Mouse (Mus musculus): ENCODE measurements at regions not wholly inside any gene's neighbourhood (a gene's known extent, or its start where the extent isn't known, plus 50 kb on each side); places are given as distances from the start of the nearest gene placed in this dataset.
A peak's percentile ranks its signal among the peaks of the same experiment; 100 is the strongest.

DNA sequence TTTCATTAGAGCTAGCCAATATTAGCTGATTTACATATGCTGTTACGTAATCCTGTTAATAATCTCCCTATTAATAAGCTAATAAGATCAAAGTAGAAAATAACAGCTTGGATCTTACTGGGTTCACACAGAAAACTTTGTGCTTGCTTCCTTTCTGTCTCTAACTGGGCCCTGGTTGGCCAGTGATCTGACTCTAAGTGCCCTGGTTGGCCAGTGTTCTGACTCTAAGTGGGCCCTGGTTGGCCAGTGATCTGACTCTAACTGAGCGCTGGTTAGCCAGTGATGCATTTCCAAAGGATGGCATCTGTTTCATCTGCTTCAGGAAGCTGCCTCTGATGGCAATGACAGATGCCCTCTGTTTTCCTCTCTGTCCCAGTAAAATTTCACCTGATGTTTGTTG is 372.4 kb downstream of the Atp23 start:
- no peaks in the 10 kb centered on the region for H3K4me1 ChIP-seq (ENCODE audit: control insufficient read depth, insufficient read depth, low read length)
- H3K4me2 ChIP-seq (ENCODE audit: low read depth, low read length), result no peak overlapping the region
- H3K36me3 ChIP-seq (ENCODE audit: control insufficient read depth, insufficient read depth, low read length), result no peaks in the 10 kb centered on the region
- H3K27ac ChIP-seq (ENCODE audit: low read length), result no peak overlapping the region
- H3K27me3 ChIP-seq (replicated peaks; ENCODE audit: control insufficient read depth, insufficient read depth, low read length), result no peaks in the 10 kb centered on the region
- no peak overlapping the region for H3K9ac ChIP-seq (ENCODE audit: low read depth, low read length)
- ATAC-seq, result no peak
- H3K9me3 ChIP-seq (ENCODE audit: control insufficient read depth, low read length), result no peaks in the 10 kb centered on the region
- no peak overlapping the region for H3K4me3 ChIP-seq (ENCODE audit: low read length)
- 90% methylated on average over 2 of the region's 2 CpGs for WGBS

DNA sequence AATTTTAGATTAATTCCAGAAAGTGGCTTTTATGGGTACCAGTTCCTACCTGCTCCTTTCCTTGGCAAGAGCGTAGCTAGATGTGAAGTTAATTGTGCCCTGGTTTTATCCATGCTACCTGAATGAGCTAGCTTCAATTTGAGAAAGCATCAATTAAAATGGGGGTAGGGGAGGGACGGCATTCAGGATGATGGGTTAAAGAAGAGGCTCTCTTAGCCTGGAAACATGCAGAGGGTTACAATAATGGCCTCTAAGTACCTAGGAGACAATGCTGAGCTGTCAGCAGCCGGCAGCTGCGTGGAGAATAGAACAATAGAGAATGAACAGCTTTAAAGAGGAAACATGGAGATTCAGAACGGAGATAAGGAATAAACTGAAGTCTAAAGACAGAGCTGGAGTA is 375.0 kb downstream of the Atp23 start:
- H3K4me2 ChIP-seq (ENCODE audit: low read depth, low read length), result no peak overlapping the region
- no peak for ATAC-seq

DNA sequence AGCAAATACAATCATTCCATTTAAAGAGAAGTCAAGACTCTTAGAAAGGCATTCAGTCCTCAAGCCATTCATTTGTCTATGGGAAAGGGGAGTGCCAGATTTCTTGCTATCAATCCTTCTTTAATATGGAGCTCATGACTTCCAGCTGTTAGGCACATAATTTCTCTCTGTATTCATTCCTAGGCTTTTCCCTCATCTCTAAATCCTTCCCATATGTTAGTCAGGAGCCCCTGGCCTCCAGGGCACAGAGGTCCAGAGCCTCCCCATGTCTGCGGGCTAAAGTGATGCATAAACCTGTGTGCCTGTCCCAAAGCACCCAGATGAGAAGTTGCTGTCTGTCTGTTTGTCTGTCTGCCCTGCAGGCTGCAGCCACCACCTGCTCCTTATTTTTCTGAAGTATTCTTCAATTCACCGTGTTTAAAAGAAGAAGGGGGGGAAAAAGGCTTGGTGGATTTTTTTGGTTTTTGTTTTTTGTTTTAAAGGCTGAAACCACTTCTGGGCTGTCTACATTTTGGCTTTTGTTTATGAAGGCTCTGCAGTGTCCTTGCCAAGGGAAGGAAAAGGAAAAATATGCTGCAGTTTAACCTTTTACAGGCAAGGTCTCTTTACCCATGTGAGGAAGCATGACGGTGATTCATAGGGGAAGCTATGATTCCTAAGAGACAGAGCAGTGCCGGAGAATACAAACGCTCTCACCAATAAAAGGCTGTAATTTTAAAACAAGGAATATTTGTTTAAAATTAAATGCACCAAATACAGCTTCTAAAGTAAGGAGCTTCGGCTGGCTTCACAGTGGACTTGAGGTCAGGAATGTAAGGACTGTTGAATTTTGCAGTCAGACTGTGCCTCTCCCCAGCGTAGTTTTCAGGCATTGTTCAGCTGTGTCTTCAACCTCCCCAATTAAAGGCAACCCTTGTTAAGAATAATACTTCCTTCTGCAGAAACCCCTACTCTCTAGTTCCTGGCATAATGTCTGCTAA is 379.0 kb downstream of the Atp23 start:
- no peak overlapping the region for H3K4me3 ChIP-seq (ENCODE audit: low read length)
- H3K27ac ChIP-seq (ENCODE audit: low read length), result no peak overlapping the region
- H3K4me1 ChIP-seq (ENCODE audit: control insufficient read depth, insufficient read depth, low read length), result peaks cover 5% of the 10 kb centered on the region; the same call in 1 of the 2 replicates
- H3K9me3 ChIP-seq (ENCODE audit: control insufficient read depth, low read length), result no peaks in the 10 kb centered on the region
- 43% methylated on average over 7 of the region's 7 CpGs for WGBS
- no peak overlapping the region for H3K9ac ChIP-seq (ENCODE audit: low read depth, low read length)
- no peaks in the 10 kb centered on the region for H3K27me3 ChIP-seq (replicated peaks; ENCODE audit: control insufficient read depth, insufficient read depth, low read length)
- no peaks in the 10 kb centered on the region for H3K36me3 ChIP-seq (ENCODE audit: control insufficient read depth, insufficient read depth, low read length)
- H3K4me2 ChIP-seq (ENCODE audit: low read depth, low read length), result peak overlapping the region; percentile 19; the same call in 1 of the 2 replicates
- ATAC-seq, result no peak

More for the DNA sequence above, 375.0 kb downstream of the Atp23 start:
- Histone ChIP-seq H3K9me3 (ENCODE audit: control insufficient read depth, low read length) (no peaks in the 10 kb centered on the region), H3K4me3 (ENCODE audit: low read length) (no peak overlapping the region), H3K36me3 (ENCODE audit: control insufficient read depth, insufficient read depth, low read length) (no peaks in the 10 kb centered on the region), H3K9ac (ENCODE audit: low read depth, low read length) (no peak overlapping the region), H3K27me3 (replicated peaks; ENCODE audit: control insufficient read depth, insufficient read depth, low read length) (no peaks in the 10 kb centered on the region), H3K27ac (ENCODE audit: low read length) (no peak overlapping the region), H3K4me1 (ENCODE audit: control insufficient read depth, insufficient read depth, low read length) (peaks cover 2% of the 10 kb centered on the region; the same call in 1 of the 2 replicates)
- WGBS, result 61% methylated on average over 5 of the region's 5 CpGs

DNA sequence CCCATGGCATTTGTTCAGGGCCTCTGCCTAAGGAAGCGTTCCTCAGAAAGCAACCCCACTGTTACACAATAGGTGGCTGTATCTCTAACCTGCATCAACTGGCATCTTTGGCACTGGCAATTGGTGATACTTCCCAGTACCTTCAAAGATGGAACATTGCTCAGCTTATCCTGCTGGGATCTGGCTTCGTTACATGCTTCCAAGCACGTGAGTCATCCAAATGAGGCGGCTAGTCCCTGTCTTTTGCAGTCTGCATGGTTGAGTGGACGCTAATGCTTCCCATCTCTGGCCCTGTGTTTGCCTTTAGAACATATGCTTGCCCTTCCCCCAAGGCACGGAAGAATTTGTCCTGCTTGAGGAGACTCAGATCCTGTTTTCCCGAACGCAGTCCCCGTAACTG is 380.2 kb downstream of the Atp23 start:
- Histone ChIP-seq H3K4me1 (ENCODE audit: control insufficient read depth, insufficient read depth, low read length) (peaks cover 5% of the 10 kb centered on the region; the same call in 1 of the 2 replicates), H3K36me3 (ENCODE audit: control insufficient read depth, insufficient read depth, low read length) (no peaks in the 10 kb centered on the region), H3K9ac (ENCODE audit: low read depth, low read length) (no peak overlapping the region), H3K4me2 (ENCODE audit: low read depth, low read length) (no peak overlapping the region), H3K4me3 (ENCODE audit: low read length) (no peak overlapping the region), H3K9me3 (ENCODE audit: control insufficient read depth, low read length) (no peaks in the 10 kb centered on the region), H3K27me3 (replicated peaks; ENCODE audit: control insufficient read depth, insufficient read depth, low read length) (no peaks in the 10 kb centered on the region), H3K27ac (ENCODE audit: low read length) (no peak overlapping the region)
- 68% methylated on average over 9 of the region's 9 CpGs for WGBS
- ATAC-seq, result no peak

DNA sequence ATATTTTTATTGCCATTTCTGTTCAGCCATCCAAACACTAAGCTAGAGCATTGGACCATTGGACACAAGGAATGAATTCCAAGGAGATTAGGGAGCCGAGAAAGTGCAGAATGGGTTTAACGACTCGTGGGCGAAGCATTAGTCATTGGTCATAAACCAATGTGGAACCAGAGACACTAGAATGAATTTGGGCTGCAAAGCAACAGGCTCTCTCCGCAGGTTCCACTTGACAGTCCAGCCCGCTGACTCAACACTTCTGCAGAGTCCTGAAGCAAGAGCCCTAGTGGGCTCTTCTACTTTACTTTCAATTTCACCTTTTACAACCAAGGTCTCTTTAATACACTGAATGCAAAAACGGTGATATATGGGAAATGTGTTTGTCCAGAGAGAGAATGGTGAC is 388.0 kb downstream of the Atp23 start:
- no peak for ATAC-seq
- Histone ChIP-seq H3K9me3 (ENCODE audit: control insufficient read depth, low read length) (no peaks in the 10 kb centered on the region), H3K9ac (ENCODE audit: low read depth, low read length) (no peak overlapping the region), H3K36me3 (ENCODE audit: control insufficient read depth, insufficient read depth, low read length) (no peaks in the 10 kb centered on the region), H3K27me3 (replicated peaks; ENCODE audit: control insufficient read depth, insufficient read depth, low read length) (no peaks in the 10 kb centered on the region), H3K27ac (ENCODE audit: low read length) (no peak overlapping the region), H3K4me3 (ENCODE audit: low read length) (no peak overlapping the region), H3K4me1 (ENCODE audit: control insufficient read depth, insufficient read depth, low read length) (no peaks in the 10 kb centered on the region), H3K4me2 (ENCODE audit: low read depth, low read length) (no peak overlapping the region)
- WGBS, result 70% methylated on average over 7 of the region's 7 CpGs

DNA sequence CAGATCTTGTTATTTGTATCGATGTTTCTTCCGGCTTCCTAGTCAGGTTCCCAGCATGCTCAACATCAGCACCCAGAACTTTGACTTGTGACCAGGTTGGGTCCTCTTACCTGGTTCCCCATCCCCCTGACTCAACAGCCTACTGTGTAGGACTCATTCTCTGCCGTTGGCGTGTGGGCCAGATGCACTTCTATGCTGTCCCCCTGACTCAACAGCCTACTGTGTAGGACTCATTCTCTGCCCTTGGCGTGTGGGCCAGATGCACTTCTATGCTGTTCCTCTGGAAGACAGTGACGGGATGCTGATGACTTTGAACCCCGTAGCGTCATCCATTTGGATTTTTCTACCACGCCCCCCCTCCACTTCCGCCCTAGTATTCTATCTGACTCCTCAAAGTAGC is 389.6 kb downstream of the Atp23 start:
- Histone ChIP-seq H3K9me3 (ENCODE audit: control insufficient read depth, low read length) (no peaks in the 10 kb centered on the region), H3K27me3 (replicated peaks; ENCODE audit: control insufficient read depth, insufficient read depth, low read length) (no peaks in the 10 kb centered on the region), H3K4me2 (ENCODE audit: low read depth, low read length) (no peak overlapping the region), H3K27ac (ENCODE audit: low read length) (no peak overlapping the region), H3K36me3 (ENCODE audit: control insufficient read depth, insufficient read depth, low read length) (no peaks in the 10 kb centered on the region), H3K4me1 (ENCODE audit: control insufficient read depth, insufficient read depth, low read length) (no peaks in the 10 kb centered on the region), H3K4me3 (ENCODE audit: low read length) (no peak overlapping the region), H3K9ac (ENCODE audit: low read depth, low read length) (no peak overlapping the region)
- no peak for ATAC-seq
- WGBS, result 93% methylated on average over 10 of the region's 10 CpGs

DNA sequence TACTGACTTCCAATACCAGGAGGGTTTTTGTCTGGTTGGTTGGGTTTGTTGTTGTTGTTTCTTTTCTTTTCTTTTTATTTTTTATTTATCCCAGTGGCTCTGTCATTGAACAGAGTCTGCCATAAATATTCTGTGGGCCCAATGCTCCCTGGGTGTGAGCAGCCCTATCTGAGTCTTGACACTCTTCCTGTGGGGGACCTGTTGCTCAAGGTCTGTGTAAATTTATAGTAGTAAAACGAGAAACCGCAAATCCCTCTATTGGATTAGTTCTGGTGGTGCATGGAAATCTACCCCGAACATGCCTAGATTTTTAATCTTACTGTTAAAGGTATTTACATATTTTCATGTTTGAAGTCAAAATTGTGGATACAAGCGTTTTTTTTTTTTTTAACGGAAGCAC is 395.2 kb downstream of the Atp23 start:
- H3K4me3 ChIP-seq (ENCODE audit: low read length), result no peak overlapping the region
- no peaks in the 10 kb centered on the region for H3K4me1 ChIP-seq (ENCODE audit: control insufficient read depth, insufficient read depth, low read length)
- ATAC-seq, result no peak
- no peak overlapping the region for H3K27ac ChIP-seq (ENCODE audit: low read length)
- no peaks in the 10 kb centered on the region for H3K36me3 ChIP-seq (ENCODE audit: control insufficient read depth, insufficient read depth, low read length)
- no peaks in the 10 kb centered on the region for H3K27me3 ChIP-seq (replicated peaks; ENCODE audit: control insufficient read depth, insufficient read depth, low read length)
- no peaks in the 10 kb centered on the region for H3K9me3 ChIP-seq (ENCODE audit: control insufficient read depth, low read length)
- 83% methylated on average over 5 of the region's 5 CpGs for WGBS
- H3K9ac ChIP-seq (ENCODE audit: low read depth, low read length), result no peak overlapping the region
- no peak overlapping the region for H3K4me2 ChIP-seq (ENCODE audit: low read depth, low read length)

DNA sequence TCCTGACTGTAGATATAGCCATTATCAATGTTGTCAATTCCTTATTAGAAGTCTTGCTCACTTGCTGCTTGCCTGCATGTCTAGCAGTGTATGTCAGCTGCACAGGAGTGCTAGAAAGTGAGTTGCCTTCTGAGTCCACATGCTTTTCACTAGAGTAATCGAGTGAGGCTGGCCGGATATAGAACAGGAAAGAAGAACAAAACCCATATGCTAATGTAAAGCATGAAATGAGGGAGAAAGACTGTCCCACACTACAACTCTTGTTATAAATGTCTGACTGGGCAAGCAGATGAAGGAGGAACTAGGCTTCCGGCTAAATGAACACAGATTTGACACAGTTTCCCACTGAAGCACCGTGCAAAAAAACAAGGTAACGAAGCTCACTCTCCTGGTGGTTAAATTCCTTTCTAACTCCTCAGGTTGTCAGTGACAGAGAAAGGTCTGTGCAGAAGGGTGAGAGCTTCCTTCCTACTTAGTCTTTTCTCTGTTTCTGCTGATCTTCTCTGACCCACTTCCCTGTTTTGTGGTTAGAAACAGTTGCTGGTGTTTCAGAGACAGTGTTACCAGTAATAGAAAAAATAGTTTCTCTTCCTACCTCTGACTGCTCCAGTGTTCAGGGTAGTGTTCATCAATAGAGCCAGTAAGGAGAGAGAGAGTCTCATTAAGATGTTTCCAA is 399.0 kb downstream of the Atp23 start:
- Histone ChIP-seq H3K9me3 (ENCODE audit: control insufficient read depth, low read length) (no peaks in the 10 kb centered on the region), H3K4me3 (ENCODE audit: low read length) (no peak overlapping the region), H3K9ac (ENCODE audit: low read depth, low read length) (no peak overlapping the region), H3K4me2 (ENCODE audit: low read depth, low read length) (no peak overlapping the region), H3K4me1 (ENCODE audit: control insufficient read depth, insufficient read depth, low read length) (no peaks in the 10 kb centered on the region), H3K27me3 (replicated peaks; ENCODE audit: control insufficient read depth, insufficient read depth, low read length) (no peaks in the 10 kb centered on the region), H3K36me3 (ENCODE audit: control insufficient read depth, insufficient read depth, low read length) (no peaks in the 10 kb centered on the region), H3K27ac (ENCODE audit: low read length) (peak overlapping the region; percentile 17; the same call in 1 of the 2 replicates)
- 68% methylated on average over 5 of the region's 5 CpGs for WGBS
- ATAC-seq, result no peak

DNA sequence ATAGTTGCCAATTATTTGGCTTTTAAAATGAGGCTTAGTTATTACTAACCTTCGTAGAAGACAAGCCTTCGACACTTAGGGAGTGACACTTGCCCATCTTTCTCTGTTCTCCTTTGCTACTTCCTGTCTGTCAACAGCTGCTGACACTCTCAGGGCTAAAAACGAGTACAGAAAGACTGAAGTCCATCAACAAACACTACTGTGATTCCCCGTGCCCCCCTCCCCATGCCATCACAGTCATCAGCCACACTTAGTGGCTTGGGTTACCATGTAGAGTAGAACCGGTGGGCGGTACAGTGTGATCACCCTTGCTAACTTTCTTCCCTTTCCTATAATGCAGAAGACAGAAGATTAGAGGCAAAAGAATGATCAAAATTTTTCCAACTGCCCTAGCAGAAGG is 402.4 kb downstream of the Atp23 start:
- no peak for ATAC-seq
- no peak overlapping the region for H3K9ac ChIP-seq (ENCODE audit: low read depth, low read length)
- H3K9me3 ChIP-seq (ENCODE audit: control insufficient read depth, low read length), result no peaks in the 10 kb centered on the region
- 80% methylated on average over 6 of the region's 6 CpGs for WGBS
- no peak overlapping the region for H3K4me2 ChIP-seq (ENCODE audit: low read depth, low read length)
- H3K27me3 ChIP-seq (replicated peaks; ENCODE audit: control insufficient read depth, insufficient read depth, low read length), result no peaks in the 10 kb centered on the region
- H3K4me1 ChIP-seq (ENCODE audit: control insufficient read depth, insufficient read depth, low read length), result no peaks in the 10 kb centered on the region
- H3K36me3 ChIP-seq (ENCODE audit: control insufficient read depth, insufficient read depth, low read length), result no peaks in the 10 kb centered on the region
- no peak overlapping the region for H3K4me3 ChIP-seq (ENCODE audit: low read length)
- H3K27ac ChIP-seq (ENCODE audit: low read length), result no peak overlapping the region
